Mouse (Mus musculus) layer of hippocampus, postnatal 14 days (tissue): ENCODE data around the gene Olfr231. TPM values are rescaled to one million over a fixed set of nuclear protein-coding genes. Genes with fewer than 3 reads are reported as not detected.

Source experiments
- DNase-seq, 2 experiments: peaks; one replicate each; pipeline ENCODE4 v3.0.0; 2021 to 2022; ENCODE audit warnings: low spot score in 2 of 2, mixed read lengths in 1 of 2
- long read RNA-seq, 2 experiments: library from polyadenylated mRNA; stranded (forward); transcript quantifications; one replicate each; pipeline ENCODE4 v2.0.0; 2021
- total RNA-seq, 2 experiments: library from RNA; stranded (reverse); gene quantifications; 2 replicates each; pipeline ENCODE4 v1.2.3; 2021

Gene Olfr231
- total RNA-seq, result not detected
- long read RNA-seq, experiment 1, result 0 reads
- long read RNA-seq, experiment 2, result 0 reads

DNA sequence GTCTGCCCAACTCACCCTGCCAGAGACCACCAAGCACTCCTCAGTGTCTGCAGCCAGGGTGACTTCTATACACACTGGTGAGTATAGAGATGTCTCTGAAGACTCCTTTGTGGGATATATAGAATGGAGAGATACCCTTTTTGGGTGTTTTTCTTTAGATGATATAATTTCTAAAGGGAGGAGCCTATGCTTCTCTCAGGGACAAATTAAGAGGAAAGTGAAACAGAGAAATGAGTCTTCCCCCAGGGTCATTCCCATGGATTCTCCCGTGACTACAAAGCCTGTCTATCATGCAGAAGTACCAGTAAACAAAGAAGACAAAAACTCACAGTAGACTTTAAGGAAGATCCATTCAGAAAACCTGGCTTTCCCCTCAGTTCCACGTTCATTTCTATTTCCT is at the start of gene Olfr231:
Gene Olfr231 (minus strand): TSS at position 101 of the 400 bp plus-strand sequence.
- no peak for DNase-seq

DNA sequence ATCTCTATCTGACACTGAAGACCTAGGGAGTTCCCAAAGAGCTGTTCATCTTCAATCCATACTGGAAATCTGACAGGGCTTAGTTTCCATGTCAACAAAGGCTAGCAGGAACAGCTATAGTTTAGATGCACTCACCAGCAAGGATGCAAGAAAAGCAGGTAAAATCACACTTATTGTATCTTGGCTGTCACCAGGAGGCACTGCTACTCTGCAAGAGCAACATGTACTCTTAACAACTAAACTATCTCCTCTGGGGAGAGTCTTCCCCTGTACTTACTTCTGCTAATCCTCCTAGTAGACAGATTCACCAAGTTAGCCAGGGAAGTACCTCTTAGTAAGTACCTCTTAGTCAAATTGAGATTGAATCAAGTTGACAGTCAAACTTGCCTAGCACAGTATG is 48.1 kb upstream of the Olfr231 start:
- DNase-seq, result no peak

DNA sequence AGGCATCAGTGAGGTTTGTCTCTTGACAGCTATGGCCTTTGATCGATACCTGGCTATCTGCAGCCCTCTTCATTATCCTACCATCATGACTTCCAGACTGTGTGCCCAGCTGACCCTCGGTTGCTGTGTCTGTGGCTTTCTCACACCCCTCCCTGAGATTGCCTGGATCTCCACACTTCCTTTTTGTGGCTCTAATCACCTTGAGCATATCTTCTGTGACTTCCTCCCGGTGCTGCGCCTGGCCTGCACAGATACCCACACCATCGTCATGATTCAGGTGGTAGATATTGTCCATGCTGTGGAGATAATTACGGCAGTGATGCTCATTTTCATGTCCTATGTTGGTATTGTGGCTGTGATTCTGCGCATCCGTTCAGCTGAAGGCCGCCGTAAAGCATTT is 38.1 kb upstream of the Olfr231 start:
- no peak for DNase-seq

DNA sequence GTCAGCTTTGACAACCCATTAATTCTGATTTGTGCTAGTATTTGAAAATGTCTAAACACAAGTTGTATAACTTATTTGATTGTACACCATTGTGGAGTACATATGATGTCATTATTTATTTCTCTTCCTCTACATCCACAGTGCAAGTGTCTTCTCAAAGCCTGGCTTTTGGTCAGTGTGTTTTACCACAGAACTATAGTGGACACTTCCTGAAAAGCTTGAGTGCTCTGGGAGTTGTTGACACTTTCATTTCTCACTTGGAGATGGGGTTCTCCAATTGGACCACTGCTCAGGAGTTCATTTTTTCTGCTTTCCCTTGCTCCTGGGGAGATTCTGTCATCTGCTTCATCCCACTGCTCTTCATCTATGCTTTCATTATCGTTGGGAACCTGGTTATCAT is 37.5 kb upstream of the Olfr231 start:
- no peak for DNase-seq

DNA sequence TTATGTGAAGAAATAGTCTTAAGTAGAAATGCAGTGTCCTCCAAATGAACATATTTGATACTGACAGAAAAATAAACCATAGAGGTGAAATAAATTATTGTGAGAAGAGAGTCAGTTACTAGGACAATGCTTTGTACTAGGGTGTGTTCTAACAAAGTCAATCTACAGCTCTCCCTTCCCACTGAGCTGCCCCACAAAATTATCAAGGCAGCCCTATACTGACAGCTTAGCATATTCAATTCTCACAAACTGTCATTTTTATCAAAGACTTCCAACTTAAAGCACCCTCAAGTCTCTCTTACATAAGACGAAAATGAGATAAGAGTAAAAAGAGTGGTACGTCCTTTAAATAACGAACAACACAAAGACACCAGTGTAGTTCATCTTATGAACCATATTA is 36.7 kb upstream of the Olfr231 start:
- no peak for DNase-seq

DNA sequence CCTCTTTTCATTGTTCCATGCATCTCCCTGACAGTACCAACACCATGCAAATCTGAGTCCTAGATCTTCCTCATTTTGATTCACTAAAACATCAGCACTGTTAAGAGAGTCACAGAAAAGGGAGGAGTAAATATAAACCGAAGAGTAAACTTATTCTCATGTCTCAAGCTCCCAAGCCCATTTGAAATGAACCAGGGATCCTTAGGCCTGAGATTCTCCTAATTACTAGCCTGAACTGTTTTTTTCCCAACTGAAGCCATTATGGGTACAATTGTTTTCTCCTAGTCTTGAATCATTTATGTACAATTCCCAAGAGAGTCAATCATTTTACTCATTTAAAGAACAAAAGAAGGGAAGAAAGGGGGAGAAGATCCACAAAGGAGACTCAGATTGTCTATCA is 34.4 kb upstream of the Olfr231 start, which contains the start of gene Olfr420:
Gene Olfr420 (plus strand): TSS at position 301 of the 400 bp plus-strand sequence.
- DNase-seq, result no peak

DNA sequence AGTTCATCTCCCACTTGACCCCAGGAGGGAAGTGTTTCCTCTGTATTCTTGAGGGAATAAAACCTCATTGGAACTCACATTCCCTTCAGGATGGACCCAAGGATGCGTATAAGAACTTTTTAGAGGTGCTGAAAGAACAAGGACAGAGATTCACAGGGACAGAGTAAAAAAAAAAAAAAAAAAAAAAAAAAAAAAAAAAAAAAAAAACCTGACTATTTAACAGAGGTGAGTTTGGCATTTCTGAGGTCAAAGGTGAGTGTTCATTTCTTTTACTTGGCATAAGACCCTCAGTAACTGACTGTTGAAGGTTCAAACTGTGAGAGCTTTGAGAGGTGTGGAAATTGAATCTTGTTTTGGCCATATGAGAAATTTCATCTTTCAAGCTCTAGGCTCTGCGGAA is 28.3 kb upstream of the Olfr231 start:
- DNase-seq, result no peak

DNA sequence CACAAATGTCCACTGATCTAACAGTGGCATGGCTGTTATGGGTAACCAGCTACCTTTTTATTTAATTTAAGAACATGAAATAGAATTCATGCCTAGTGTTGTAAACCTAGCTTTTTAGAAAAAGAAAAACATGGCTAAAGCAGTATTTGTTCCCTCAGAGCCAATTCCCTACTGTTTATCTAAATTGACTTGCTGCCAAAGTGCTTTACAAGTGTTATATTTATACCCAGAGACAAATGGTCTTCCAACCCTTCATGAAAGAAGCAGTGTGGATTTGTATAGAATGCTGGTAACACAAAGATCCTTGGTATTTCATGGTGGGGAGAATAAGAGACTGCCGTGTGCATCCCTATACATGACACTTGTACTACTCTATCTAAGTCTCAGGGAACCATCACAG is 25.7 kb upstream of the Olfr231 start:
- DNase-seq, result peak in 1 of 2 experiments; percentile 8

DNA sequence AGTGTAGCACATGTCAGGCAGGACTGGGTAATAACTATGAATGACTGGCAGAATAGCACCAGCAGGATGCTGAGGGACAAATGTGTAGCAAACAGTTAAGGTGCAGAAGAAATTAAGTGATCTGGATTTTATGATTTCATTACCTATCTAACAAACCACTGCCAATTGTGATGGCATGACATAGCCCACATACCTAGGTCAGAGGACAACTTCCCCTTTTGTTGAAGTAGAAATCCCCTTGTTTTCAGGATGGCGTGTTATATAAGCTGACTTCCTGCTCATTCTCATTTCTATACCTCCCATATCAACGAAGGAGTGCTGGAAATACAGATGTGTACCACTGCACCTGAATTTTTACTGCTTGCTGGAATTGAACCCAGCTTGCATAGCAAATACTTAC is 20.4 kb upstream of the Olfr231 start:
- no peak for DNase-seq

DNA sequence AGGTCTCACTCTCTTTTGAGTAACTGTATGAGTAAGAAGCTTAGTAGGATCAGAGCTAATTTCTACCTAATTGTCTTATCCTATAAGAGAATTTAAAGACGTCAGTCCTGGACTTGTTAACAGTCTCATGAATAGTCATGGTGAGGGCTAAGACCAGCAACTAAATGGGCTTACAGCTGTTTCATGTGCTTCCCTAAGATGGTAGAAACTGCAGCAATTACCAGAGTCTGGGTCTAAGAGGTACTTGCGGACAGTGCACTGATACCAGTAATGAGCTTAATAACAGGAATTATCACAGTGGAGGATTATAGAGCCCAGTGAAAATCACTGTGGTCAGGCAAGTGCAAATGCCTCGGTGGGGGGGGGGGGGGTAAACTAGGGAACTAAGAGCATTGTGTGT is 11.0 kb upstream of the Olfr231 start:
- no peak for DNase-seq

DNA sequence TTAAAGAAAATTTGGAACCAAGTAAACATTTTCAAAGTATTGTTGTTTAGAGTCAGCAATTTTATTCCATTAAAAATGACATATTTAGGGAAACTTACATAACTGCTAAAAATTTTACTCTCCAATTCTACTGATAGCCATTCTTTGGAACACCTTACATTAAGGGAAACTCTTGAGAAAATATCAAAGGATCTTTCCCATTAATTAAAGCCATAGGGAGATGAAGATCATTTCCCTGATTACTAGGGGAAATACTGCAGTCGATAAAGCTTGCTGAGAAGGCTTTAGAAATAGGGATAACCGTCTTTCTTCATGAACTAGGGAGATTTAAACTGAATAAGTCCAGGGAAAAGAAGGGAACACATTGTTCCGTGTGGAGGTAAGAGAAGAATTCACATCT is 10.3 kb upstream of the Olfr231 start, which contains the start of gene Olfr424:
Gene Olfr424 (plus strand): TSS at position 301 of the 400 bp plus-strand sequence.
- no peak for DNase-seq

DNA sequence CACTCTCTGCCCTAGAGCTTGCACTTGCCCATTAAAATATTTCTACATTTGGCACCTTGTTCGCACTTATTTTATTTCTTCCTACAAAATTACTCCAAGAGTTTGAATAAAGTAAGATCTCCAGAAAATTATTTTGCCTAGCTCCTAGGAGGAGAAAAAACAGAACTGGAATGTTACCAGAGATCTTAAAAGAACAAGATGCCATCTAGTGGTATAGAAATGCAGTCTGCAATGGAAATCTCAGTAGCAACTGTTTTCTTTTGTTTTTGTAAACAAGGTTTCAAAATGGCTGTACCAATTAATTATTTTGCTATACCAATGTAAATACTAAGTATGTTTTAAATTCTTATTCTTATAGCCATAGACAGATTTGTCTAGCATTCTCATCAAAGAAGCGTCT is 17.2 kb downstream of the Olfr231 start:
- DNase-seq, result no peak

DNA sequence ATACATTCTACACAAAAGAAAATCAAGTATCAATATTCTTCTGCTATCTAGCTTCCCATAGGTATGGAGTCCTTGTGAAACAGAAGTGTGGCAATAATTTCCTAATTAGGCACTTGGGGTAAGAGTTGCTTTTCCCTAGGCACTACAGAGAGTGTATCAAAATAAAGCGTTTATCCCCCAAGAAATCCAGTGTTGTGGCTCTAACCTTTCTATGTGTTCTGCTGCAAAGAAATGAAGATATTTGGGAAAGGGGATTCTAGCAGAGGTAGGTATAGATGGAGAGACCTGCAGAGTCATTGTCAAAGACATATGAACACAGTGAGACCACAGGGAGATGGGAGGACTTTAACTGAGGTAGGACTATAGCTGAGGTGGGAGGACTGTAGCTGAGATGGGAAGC is 24.4 kb downstream of the Olfr231 start, which contains the start of gene Olfr427:
Gene Olfr427 (plus strand): TSS at position 301 of the 400 bp plus-strand sequence.
- DNase-seq, result no peak

DNA sequence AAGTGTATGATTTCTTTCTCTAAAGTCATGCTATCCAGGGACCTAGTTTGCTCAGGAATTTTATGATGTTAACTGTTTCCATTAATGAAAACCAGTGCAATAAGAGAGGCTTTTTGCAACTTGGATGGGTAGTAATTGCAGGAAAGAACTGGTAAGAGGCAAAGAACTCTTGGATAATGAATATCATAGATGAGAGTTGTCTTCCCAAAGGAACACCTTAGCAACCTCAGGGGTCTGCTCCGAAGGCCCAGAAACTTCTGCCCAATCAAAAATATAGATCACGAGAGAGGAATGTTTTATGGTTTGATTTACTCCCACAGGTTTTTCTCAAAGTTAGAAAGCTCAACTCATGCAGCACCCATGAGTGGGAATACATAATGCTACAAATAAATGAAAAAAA is 36.9 kb downstream of the Olfr231 start, which contains the start of gene Olfr429:
Gene Olfr429 (plus strand): TSS at position 301 of the 400 bp plus-strand sequence.
- no peak for DNase-seq

DNA sequence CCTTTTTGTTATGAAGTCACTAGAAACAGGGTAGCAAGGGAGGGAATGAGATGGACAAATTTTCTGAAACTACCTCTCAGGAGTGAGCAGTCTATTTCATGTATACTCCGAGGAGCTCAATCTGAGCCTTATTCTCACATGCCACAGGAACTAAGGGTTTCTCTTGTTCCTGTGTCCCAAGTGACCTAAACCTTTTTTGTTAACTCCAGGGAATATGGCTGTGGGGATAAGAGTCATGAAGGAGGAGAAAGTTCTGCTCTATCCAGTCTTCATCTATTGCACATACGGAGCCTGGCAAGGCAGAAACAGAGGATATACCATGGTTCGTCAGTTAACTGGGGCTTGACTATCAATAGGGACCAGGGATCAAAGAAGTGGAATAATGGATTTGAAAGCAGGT is 54.7 kb downstream of the Olfr231 start, which contains the start of gene Olfr430:
Gene Olfr430 (plus strand): TSS at position 301 of the 400 bp plus-strand sequence.
- no peak for DNase-seq

Other genes with a start within 250 kb of the Olfr231 start
- not detected for gene Ifi211, start 208.1 kb downstream of the Olfr231 start, total RNA-seq
- gene Mndal, start 178.7 kb downstream of the Olfr231 start, total RNA-seq, result 10 to 100 TPM; 21.9 TPM
- gene Ifi203, start 178.5 kb downstream of the Olfr231 start, total RNA-seq, result 10 to 100 TPM; 10.2 to 11.9 TPM
- not detected for gene Ifi202b, start 138.4 kb downstream of the Olfr231 start, total RNA-seq
- under 1 TPM; 0.35 to 0.43 TPM for gene Ifi205, start 89.4 kb downstream of the Olfr231 start, total RNA-seq
- not detected for gene Olfr433, start 80.5 kb downstream of the Olfr231 start, total RNA-seq
- gene Olfr432, start 72.0 kb downstream of the Olfr231 start, total RNA-seq, result not detected
- gene Olfr430, start 54.6 kb downstream of the Olfr231 start, total RNA-seq, result not detected
- gene Olfr429, start 36.8 kb downstream of the Olfr231 start, total RNA-seq, result not detected
- gene Olfr427, start 24.3 kb downstream of the Olfr231 start, total RNA-seq, result not detected
- gene Olfr424, start 10.4 kb upstream of the Olfr231 start, total RNA-seq, result not detected
- not detected for gene Olfr420, start 34.5 kb upstream of the Olfr231 start, total RNA-seq
- under 1 TPM; 0.14 to 0.24 TPM for gene Spta1, start 51.6 kb upstream of the Olfr231 start, total RNA-seq
- not detected for gene Olfr419, start 130.9 kb upstream of the Olfr231 start, total RNA-seq
- gene Mptx1, start 209.4 kb upstream of the Olfr231 start, total RNA-seq, result not detected
- not detected for gene Olfr417, start 244.0 kb upstream of the Olfr231 start, total RNA-seq